Mouse (Mus musculus) testis, adult 2 months (tissue): ENCODE results near the gene Olfr506.

ENCODE experiments used
- CTCF ChIP-seq: fragments of 200-500 bp; IDR thresholded peaks from 2 replicates; pipeline ENCODE4 v1.5.1; 2012; ENCODE audit warnings: low read depth, mild to moderate bottlenecking, inconsistent platforms, low read length, moderate library complexity; ENCODE audit not compliant: control insufficient read depth, insufficient read depth, insufficient replicate concordance
- POLR2A ChIP-seq: fragments of 200-500 bp; IDR thresholded peaks from 2 replicates; pipeline ENCODE4 v1.6.1; 2012; ENCODE audit warnings: low read depth, mild to moderate bottlenecking, inconsistent platforms, low read length, moderate library complexity; ENCODE audit not compliant: control insufficient read depth

DNA sequence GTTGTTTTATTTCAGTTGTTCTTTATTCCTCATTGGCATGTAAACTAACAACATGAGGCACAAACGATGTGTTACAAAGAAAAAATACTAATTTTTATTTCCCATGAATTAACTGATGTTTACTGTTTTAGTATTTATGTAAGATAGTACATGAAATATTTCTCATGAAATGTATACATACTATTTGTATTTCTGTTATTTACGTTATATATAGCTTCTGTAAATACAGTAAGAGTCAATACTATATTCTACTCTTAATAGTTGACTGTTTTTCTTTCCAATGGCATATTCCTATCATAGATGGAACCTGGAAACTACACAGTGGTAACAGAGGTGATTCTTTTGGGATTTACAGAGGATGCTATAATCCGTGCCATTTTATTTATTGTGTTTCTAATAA, 19.1 kb downstream of the Olfr506 start, which contains the start of gene Olfr508:
- TF ChIP-seq CTCF (no peak), POLR2A (no peak)
